Mouse (Mus musculus) heart, postnatal 14 days (tissue): ENCODE measurements around the gene Krt81. TPM values are rescaled to one million over a fixed set of nuclear protein-coding genes. Genes with fewer than 3 reads are reported as not detected.
A peak's percentile ranks its signal among the peaks of the same experiment; 100 is the strongest.

Source experiments
- DNase-seq, 2 experiments: peaks; one replicate each; pipeline ENCODE4 v3.0.0; 2021 to 2022
- intact Hi-C: fragments of 180-260 bp; cut with DNase I; formaldehyde crosslinking; loops from one replicate; pipeline ENCODE4 v1.15.1; 2025
- long read RNA-seq, 2 experiments: library from polyadenylated mRNA; stranded (forward); transcript quantifications; one replicate each; pipeline ENCODE4 v2.0.0; 2021
- total RNA-seq, 2 experiments: library from RNA; stranded (reverse); gene quantifications; 2 replicates each; pipeline ENCODE4 v1.2.3; 2021

Krt81 gene
- total RNA-seq = not detected
- long read RNA-seq, experiment 1 = 0 reads
- long read RNA-seq, experiment 2 = 0 reads

DNA sequence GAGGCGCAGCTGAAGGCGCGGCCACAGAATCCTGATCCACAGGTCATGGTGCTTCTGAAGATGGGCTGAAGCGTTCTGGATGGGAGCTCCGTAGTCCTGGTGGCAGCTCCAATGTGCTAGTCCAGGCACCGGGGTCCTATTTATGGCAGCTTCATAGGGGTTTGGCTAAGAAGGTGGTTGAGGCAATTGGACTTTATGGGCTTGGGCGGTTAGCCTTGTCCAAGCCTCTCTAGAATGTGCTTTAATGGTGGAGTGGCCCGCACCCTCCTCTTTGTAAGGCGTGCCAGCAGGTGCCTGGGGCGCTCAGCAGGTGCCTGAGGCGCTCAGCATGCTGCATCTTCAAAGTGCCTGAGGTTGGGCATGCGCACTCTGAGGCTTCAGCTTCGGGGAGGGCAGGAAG is at the start of gene Krt81:
Gene Krt81, minus strand, starts transcription at position 101 of the 400 bp plus-strand sequence.
- intact Hi-C loops = no loop called here
- DNase-seq = no peak

DNA sequence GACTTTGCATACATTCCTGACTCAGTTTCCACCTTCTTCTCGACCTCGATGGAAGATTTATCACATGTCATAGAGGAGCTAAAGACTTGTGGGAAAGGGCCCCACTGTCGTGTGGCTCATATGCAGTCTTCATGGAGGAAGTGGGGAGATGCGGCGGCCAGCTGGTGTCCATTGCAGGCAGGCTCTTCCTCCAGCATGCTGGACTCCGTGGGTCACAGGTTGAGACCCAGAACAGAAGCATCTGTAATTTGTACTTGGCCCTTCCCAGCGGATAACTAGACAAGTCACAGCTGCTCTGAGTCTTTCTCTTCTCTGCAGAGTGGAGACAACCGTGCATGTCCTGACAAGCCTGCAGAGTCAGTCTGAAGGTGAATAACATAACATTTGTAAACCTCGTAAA is 44.7 kb upstream of the Krt81 start:
- intact Hi-C loops = no loop called here
- no peak for DNase-seq

DNA sequence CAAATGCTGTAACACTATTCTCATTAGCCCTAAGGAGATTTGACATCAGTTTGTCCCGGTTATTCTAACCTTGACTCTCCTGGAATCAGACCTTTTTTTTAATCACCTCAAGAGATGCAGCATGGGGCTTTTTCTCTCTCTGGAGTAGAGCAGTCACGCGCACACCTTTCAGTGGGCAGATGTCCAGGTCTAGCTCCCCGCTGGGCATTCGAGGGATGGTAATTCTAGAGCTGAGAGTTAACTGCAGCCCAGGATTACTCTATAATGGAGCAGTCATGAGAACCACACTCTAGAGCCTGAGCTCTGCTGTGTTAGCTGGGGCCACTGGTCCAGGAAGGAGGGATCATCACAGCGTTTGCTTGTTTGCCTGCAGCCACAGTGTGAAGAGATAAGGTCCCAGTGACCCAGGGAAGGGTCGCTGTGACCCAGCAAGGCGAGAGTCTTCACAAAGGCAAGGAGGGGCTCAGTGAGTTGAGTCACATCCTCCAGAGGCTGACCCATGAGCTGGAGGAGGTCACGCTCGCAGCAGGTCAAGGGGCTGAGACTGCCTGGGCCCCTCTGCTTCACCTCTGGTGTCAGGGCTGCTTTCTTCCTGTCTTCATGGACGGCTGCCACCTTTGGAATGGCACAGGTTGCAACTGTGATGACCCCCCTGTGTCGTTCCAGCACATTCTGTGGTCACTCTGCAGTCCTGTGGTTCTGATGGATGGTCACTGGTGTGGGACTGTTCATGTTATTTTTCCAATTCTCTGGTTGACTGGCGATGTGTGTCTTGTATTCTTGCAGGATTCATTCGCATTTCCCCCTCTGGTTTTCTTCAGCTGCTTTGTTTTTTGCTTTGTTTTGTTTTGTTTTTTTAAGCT is 43.6 kb upstream of the Krt81 start:
- intact Hi-C loops = no loop called here
- DNase-seq = no peak

DNA sequence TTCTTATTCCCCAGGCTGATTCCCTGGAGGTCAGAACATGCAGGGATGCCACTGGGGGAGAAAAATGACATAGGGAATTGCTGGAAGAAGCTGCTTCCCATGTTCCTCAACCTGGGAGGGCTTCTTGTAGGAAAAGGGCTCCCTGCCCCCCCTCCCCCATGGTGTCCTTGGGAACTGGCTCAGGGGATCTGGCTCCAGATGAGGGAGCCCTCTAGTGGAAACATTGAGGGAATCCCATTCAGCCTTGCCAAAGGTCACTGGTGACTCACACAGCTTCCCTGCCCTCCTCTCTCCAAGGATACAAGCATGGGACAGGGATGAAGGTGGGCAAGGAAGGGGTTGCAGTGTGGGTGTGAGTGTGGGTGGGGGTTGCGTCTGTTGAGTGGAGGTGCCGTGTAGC is 33.6 kb upstream of the Krt81 start:
- DNase-seq = peak; percentile 7 to 50
- intact Hi-C loops = loop anchor here (1.0 kb wide), 1 partner anchor 157 kb away; no protein-coding TSS in a partner anchor

DNA sequence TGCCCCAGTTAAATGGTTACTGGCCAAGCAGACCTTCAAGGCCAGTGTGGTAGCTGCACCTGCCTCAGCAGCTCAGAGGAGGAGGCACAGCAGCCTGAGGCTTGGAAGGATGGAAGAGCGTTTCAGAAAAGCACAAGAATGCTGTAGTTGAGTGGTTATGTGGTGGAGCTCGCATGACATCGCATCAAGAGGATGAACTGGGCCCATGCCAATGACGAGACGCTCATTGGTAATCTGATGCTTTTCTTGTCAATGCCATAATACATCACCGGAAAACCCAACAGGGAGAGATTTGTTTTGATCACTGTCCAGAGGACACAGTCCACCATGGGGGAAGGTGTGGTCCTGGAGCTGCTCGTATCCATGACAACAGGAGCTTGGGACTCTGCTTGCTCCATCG is 31.7 kb upstream of the Krt81 start:
- DNase-seq = no peak
- intact Hi-C loops = no loop called here

DNA sequence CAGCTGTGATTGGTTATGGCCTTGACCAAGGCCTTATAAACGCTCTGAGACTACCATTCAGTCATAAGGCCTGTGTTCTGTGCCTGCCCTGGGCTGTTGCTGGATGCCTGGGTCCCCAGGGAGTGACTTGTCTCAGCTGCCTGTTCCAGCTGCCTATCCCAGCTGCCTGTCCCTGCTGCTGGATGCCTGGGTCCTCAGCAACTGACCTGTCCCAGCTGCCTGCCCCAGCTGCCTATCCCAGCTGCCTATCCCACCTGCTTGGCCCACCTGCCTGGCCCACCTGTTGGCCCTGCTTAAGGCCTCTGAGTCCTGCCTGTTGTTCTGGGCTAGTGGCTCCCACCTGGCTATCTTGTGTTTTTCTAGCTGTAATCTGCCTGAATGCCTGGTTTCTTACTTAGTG is 30.7 kb upstream of the Krt81 start:
- intact Hi-C loops = no loop called here
- DNase-seq = peak in 1 of 2 experiments; percentile 13

DNA sequence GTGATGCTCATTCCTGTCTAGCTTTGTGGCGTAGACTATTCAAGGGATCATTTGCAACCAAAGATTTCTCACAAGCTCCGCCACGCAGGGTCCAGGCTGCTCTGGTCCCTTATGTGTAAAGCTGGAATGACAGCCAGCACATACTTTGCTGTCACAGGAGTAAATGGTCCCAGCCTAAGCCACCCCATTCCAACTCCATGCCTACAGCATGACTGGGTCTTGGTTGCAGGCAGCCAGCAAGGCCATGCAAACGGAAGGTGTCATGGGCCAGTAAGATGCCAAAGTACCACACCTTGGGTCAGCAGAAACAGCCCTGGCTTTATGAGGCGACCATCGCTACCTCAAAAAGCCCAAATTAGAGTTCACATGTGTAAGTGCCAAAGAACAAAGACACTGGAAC is 30.2 kb upstream of the Krt81 start:
- intact Hi-C loops = no loop called here
- no peak for DNase-seq

DNA sequence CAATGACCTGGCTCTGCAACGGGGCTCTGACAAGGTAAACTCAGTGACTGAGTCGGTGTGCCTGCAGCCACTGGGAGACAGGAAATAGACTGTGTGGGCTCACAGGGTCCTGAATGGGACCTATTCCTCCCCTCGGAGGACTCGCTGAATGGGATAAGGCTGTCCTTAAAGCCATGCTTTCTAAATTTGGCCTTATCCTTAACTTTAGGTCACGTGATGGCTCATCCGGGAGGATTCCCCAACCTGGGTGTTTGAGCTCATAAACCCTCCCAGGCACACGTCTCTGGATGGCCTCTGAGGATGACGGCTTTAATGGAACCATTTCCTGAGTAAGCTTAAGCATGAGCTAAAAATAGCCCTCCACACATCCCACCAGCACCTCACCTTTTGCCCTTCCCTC is 29.2 kb upstream of the Krt81 start:
- intact Hi-C loops = no loop called here
- DNase-seq = no peak

DNA sequence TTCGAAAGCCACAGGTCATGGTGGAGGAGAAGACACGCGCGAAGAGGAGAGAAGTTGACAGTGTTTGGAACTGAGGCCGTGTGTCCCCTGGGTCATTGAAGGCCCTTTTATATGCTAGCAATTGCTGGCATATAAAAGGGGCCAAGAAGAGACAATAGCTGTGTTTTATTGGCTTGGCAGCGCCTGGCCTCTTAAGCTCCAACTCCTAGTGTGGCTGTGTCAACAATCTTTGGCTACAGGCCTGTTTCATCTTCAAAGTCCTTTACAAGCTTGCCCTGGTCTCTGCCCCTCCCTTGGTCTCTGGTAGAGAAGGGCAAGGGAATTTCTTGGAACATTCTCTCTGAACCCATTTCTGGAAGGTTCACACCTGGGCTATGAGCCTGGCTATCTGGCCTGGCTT is 27.9 kb upstream of the Krt81 start, which contains the start of gene Krt83:
Gene Krt83, minus strand, starts transcription at position 82 of the 400 bp plus-strand sequence.
- intact Hi-C loops = no loop called here
- DNase-seq = no peak

DNA sequence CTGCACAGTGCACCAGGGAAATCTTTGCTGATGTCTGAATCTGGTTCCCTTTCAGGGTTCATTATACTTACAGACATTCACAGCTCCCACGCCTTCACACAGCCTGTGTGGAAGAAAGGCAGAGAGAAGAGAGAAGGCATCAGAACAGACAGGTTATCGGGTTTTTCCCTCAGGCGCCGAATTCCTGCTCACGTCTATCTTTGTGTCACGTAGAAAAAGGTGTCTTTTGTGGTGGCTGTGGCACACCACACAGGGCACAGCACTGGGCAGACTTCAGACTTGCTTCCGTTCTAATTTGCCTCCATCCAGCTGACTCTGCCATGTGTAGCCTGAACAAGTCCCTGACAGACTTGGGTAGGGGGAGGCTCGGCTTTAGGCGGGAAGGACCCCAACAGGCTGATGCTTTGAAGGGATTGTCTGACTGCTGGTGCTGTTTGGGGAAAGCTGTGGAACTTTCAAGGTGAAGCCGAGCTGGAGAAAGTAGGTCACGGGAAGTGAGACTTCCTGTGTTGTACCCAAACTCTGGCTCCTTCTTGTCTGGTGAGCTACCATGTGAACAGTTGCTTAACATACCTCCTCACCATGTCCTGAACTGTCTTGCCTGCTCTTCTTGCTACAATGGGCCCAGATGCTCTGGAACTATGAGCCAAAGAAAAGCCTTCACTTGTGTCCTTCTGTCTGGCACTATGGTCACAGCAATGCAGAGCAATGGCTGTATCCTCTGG is 22.5 kb upstream of the Krt81 start:
- DNase-seq = no peak
- intact Hi-C loops = no loop called here

DNA sequence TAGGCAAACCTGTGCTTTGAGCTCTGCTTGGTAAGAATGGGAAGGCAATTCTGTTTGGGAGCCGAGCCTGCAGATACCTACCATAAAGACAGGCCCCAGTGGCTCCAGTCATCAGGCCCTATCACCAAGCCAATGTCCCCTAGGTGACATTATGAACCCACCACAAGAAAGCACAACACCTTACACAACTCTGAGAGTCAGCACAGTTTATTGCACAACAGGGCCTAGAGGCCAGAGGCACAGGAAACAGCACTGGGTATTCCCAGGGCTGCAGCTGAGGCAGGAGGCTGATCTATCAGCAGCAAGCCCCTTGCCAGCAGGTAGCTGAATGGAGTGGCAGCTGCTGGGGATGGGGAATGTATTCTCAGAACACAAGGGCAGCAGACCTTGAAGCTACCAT is 21.4 kb upstream of the Krt81 start:
- no peak for DNase-seq
- intact Hi-C loops = no loop called here

DNA sequence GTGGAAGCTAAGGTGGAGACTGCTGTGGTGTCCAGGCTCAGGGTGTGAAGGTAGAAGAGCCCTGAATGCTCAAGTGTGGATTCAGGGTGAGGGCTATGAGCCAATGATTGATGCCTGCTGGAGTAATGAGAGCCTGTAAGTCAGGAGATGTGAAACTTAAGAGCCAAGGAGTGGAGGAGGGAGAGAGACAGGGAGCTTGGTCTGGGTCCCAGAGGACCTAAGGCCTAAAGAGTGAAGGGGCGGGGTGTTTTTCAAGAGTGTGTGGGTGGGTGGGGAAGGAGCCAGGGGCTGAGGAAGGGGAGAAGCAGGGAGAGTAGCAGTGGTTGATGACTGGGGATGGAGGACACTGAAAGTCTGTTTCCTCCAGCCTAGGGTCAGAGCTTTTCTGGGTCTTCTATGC is 20.1 kb upstream of the Krt81 start:
- intact Hi-C loops = no loop called here
- no peak for DNase-seq

DNA sequence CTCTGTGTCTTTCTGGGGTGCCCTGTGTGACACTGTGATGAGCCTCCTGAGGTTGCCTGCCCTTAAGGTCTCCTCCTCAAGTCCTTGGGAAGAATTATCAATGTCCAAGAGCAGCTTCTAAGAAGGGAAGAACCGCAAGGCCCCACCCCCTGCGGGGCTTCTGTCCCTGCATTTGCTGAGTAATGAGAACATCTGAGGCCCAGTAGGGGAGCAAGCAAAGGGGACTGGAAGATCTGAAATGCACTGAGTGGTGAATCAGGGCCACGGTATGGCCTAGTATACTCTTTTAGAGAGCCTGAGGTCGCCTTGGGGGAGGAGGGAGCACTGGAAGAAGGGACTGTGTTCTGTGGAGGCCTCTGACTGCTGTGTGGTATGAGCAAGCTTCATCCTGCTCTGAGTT is 18.5 kb upstream of the Krt81 start:
- no peak for DNase-seq
- intact Hi-C loops = no loop called here

DNA sequence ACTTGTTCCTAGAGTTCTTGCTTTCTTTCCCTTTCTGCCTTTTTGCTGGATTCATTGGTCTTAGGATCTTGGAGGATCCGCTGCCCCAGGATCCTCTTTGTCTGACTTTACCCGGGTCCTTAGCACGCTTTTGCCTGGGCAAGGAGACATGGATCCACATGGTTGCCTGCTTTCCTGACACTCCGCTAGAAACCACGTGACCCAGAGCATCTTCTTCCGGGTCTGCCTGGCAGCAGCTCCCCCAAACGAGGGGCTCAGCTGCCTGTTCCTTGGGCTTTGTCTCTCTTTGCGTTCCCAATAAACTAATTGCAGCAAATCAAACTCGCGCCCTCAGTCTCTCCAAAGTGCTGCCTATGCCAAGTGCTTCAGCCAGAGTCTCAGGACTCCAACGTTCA is 16.1 kb upstream of the Krt81 start:
- intact Hi-C loops = no loop called here
- DNase-seq = no peak

DNA sequence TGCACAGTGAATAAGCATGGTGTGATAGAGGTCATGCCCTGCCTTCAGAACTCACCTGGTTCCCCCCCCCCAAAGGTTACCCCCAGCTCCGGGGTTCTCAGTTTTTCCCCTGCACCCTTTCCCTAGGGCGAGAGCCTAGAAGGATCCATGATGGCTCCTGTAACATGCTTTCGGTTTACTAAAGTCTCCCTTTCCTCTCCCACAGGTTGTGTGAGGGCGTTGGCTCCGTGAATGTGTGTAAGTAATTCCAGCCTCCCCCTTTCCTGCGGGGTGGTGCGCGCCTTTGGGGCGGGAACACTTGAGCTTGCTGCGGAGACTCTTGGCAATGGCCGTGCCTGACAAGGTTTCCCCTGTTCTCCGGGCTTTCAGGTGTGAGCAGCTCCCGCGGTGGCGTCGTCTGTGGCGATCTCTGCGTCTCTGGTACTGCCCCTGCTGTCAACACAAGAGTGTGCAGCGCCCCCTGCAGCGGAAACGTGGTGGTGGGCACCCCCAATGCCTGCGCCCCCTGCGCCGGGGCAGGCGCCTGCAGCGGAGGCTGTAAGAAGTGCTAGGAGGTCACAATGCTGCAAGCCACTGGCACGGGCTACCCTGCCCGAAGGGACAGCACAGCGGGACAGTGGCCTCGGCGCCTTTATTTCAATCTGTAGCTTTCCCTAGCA is 15.6 kb upstream of the Krt81 start:
- intact Hi-C loops = no loop called here
- DNase-seq = peak; percentile 30 to 59

DNA sequence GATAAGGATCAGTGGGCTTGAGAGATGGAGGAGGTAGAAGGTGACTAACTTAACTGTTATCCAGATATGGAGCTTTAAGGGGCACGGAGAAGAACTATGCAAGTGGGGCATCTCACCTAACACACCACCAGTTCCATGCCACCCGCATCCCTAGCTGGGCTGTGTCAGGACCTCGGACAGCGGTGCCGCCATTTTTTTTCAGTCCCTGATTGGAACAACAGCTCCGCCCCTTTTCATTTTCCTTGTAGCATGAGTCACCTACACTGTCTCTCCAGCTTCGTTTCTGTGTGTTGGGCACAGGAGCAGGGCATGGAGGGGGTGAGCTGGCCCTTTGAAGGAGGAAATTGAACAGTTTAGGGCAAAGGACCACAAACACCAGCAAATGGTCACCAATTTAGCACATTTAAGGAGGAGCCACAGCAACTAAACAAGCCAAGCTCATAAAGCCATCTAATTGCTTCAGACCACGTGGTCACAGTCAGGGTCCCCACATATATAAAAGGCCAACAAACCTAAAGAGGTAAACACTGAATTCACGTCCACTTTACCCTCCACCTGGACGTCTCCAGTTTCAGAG is 9.5 kb upstream of the Krt81 start, which contains the start of gene Krt86:
Gene Krt86, plus strand, starts transcription at position 527 of the 577 bp plus-strand sequence.
- intact Hi-C loops = no loop called here
- peak; percentile 18 to 40 for DNase-seq

DNA sequence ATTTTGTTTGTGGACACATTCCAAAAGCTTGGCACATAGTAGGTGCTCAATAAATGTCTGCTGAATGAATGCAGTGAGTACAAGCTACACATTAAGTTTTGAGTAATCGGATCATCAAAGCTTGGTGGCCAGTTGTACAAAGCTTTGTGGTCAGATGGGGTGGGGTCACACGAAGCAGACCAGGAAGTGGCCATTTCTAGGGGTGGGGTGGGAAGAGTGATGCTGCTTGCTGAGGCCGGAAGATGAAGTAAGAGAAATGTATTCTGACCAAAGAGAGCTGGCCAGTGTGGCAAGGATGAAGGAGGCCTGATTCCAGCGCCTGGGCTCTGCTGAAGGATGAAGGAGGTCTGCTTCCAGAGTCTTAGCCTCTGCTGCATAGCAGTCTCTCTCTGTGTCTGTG is 5.5 kb upstream of the Krt81 start:
- intact Hi-C loops = no loop called here
- DNase-seq = no peak

DNA sequence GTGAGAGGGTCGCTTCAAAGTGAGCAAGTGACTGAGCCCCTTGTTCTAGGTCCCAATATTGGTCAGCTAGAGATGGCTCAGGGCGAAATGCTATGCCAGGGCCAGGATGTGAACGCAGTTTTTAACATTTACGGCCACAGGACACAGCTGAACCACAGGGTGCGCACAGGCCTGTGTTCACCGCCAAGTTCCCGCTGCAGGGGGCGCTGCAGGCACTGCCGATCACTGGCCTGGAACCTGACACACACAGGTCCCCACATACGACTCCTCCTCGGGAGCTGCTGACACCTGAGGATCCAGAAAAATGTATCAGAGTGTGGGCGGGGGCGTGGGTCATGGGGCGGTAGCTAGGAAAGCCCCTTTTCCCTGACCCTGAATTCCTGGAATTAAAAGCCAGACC is 4.3 kb downstream of the Krt81 start:
- intact Hi-C loops = no loop called here
- DNase-seq = no peak

DNA sequence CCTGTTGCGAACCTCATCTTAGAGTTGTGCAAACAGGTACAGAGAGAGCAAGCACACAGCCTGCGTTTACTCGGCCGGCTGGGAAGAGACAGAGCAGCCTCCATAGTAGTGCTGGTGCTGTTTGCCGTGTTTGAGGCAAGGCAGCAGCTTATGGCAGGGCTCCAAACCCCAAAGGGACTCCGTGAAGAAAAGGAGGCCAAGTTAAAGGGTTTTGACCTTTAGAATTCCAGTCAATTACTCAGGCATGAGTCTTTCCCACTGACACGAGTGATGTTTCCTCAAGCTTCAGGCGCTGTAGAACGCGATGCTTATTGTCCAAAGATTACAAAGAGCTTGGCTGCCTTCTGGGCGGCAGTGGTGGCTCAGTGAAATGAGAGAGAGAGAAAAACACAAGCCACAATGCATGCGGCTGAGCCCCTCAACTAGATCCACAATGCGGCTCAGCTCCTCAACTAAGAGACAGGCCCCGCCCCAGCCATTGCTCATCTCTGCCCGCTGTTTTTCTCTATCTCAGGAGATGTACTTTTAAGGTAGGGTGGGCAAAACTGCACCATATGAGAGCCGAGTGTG is 5.1 kb downstream of the Krt81 start:
- intact Hi-C loops = no loop called here
- DNase-seq = peak in 1 of 2 experiments; percentile 10

DNA sequence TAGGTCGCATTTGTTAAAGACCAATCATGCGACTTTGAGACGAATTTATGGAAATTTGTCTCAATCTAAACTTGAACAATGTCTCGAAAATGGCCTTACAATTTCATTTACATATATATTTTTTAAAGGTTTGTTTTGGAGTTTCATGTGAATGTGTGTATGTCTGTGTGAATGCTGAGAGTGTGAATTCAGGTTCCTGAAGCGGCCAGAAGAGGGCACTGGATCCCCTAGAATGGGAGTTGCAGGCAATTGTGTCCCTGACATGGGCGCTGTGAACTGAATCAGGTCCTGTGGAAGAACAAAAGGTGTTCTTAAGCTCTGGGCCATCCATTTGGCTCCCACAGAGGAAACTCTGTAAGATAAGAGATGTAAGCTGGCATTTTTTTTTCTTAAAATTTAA is 7.7 kb downstream of the Krt81 start:
- DNase-seq = no peak
- intact Hi-C loops = no loop called here
